Mouse (Mus musculus): ENCODE measurements around the gene Tsfm. TPM values are rescaled to one million over a fixed set of nuclear protein-coding genes. Genes with fewer than 3 reads are reported as not detected.
A peak's percentile ranks its signal among the peaks of the same experiment; 100 is the strongest.

Gene Tsfm
- polyA plus RNA-seq, 1 experiment from 2014 or later = 67.7 TPM

DNA sequence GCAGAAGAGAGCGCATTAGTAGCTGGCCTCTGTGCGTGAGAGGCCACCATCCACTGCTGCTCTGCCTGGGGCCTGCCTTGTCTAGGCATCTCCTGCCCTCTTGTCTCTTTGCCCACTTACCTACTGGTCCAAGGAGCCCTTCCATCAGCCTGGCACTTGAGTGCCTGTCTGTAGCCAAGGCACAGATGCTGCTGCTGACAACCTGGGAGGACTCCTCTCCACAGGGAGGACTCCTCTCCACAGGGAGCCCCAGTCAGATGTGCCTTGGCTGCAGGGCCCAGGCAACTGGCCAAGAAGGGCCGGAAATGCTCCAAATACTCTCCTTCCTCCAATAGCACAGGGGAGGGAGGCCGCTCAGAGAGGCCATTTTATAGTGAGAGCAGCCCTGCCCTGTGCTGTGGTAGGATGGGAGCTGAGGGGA lies 44.1 kb downstream of the Tsfm start:
- Histone ChIP-seq H3K4me3 (ENCODE audit: low read depth, low read length) (no peak overlapping the region), H3K27me3 (ENCODE audit: control insufficient read depth, insufficient read depth, low read depth, low read length) (no peaks in the 10 kb centered on the region), H3K36me3 (ENCODE audit: control insufficient read depth, insufficient read depth, low read length) (no peaks in the 10 kb centered on the region), H3K9me3 (replicated peaks; ENCODE audit: control insufficient read depth, low read length, poor library complexity, severe bottlenecking) (no peaks in the 10 kb centered on the region), H3K4me1 (ENCODE audit: control insufficient read depth, insufficient read depth, low read length) (peaks cover 57% of the 10 kb centered on the region), H3K9ac (ENCODE audit: low read depth, low read length) (peak overlapping the region; percentile 6; the same call in 1 of the 2 replicates), H3K27ac (ENCODE audit: low read length) (peak overlapping the region; percentile 2; the same call in 1 of the 2 replicates), H3K4me2 (ENCODE audit: low read length) (no peak overlapping the region)
- 0 out of 2 replicates have a peak, but pooled peaks have one; percentile 46 for ATAC-seq
- 44% methylated on average over 4 of the region's 4 CpGs for WGBS

- Histone ChIP-seq H3K27me3 (ENCODE audit: control insufficient read depth, insufficient read depth, low read depth, low read length) (no peaks in the 10 kb centered on the region), H3K9me3 (replicated peaks; ENCODE audit: control insufficient read depth, low read length, poor library complexity, severe bottlenecking) (no peaks in the 10 kb centered on the region), H3K9ac (ENCODE audit: low read depth, low read length) (no peak overlapping the region), H3K36me3 (ENCODE audit: control insufficient read depth, insufficient read depth, low read length) (no peaks in the 10 kb centered on the region), H3K4me3 (ENCODE audit: low read depth, low read length) (no peak overlapping the region), H3K4me2 (ENCODE audit: low read length) (no peak overlapping the region), H3K27ac (ENCODE audit: low read length) (no peak overlapping the region), H3K4me1 (ENCODE audit: control insufficient read depth, insufficient read depth, low read length) (peaks cover 66% of the 10 kb centered on the region)
- 94% methylated on average over 9 of the region's 9 CpGs for WGBS
- no peak for ATAC-seq
Observed at GRCm38 (mm10) chr10:126985579-126985978, 45.1 kb downstream of the Tsfm start.

DNA sequence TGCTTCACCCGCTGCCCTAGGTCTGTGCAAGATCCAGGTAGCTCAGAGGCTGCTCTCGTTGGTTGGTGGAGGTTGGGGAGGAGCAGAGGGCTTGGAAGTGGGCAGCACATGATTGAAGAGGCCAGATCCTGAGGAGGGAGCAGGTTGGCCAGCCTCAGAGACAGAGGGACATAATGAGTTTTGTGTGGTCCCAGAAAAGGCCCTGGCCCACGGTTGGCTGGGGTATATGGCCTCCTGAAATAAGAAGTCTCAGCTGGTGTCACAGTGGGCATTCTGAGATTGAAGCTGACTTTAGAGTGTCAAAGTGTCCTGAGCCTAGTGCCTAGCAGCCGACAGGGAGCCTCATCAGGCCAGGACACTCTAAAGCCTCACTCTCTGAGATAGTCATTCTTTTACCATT lies 45.5 kb downstream of the Tsfm start:
- Histone ChIP-seq H3K4me1 (ENCODE audit: control insufficient read depth, insufficient read depth, low read length) (peaks cover 66% of the 10 kb centered on the region), H3K4me3 (ENCODE audit: low read depth, low read length) (no peak overlapping the region), H3K4me2 (ENCODE audit: low read length) (no peak overlapping the region)

GRCm38 (mm10) chr10:126984189-126985004 lies 46.2 kb downstream of the Tsfm start:
- H3K9ac ChIP-seq (ENCODE audit: low read depth, low read length) = no peak overlapping the region
- no peaks in the 10 kb centered on the region for H3K36me3 ChIP-seq (ENCODE audit: control insufficient read depth, insufficient read depth, low read length)
- no peaks in the 10 kb centered on the region for H3K9me3 ChIP-seq (replicated peaks; ENCODE audit: control insufficient read depth, low read length, poor library complexity, severe bottlenecking)
- ATAC-seq = no peak
- H3K4me1 ChIP-seq (ENCODE audit: control insufficient read depth, insufficient read depth, low read length) = peaks cover 65% of the 10 kb centered on the region
- no peak overlapping the region for H3K4me2 ChIP-seq (ENCODE audit: low read length)
- WGBS = 23% methylated on average over 5 of the region's 5 CpGs
- H3K27me3 ChIP-seq (ENCODE audit: control insufficient read depth, insufficient read depth, low read depth, low read length) = no peaks in the 10 kb centered on the region
- H3K27ac ChIP-seq (ENCODE audit: low read length) = peak overlapping the region; percentile 23; the same call in 1 of the 2 replicates
- H3K4me3 ChIP-seq (ENCODE audit: low read depth, low read length) = no peak overlapping the region

More for the DNA sequence above, 45.5 kb downstream of the Tsfm start:
- no peak overlapping the region for H3K9ac ChIP-seq (ENCODE audit: low read depth, low read length)
- no peaks in the 10 kb centered on the region for H3K9me3 ChIP-seq (replicated peaks; ENCODE audit: control insufficient read depth, low read length, poor library complexity, severe bottlenecking)
- no peaks in the 10 kb centered on the region for H3K36me3 ChIP-seq (ENCODE audit: control insufficient read depth, insufficient read depth, low read length)
- 79% methylated on average over 4 of the region's 4 CpGs for WGBS
- H3K27ac ChIP-seq (ENCODE audit: low read length) = no peak overlapping the region
- no peak for ATAC-seq
- no peaks in the 10 kb centered on the region for H3K27me3 ChIP-seq (ENCODE audit: control insufficient read depth, insufficient read depth, low read depth, low read length)

GRCm38 (mm10) chr10:126983193-126983725 lies 47.4 kb downstream of the Tsfm start:
- Histone ChIP-seq H3K36me3 (ENCODE audit: control insufficient read depth, insufficient read depth, low read length) (no peaks in the 10 kb centered on the region), H3K4me3 (ENCODE audit: low read depth, low read length) (no peak overlapping the region), H3K4me1 (ENCODE audit: control insufficient read depth, insufficient read depth, low read length) (peaks cover 63% of the 10 kb centered on the region), H3K4me2 (ENCODE audit: low read length) (peak overlapping the region; percentile 72), H3K27me3 (ENCODE audit: control insufficient read depth, insufficient read depth, low read depth, low read length) (no peaks in the 10 kb centered on the region), H3K9me3 (replicated peaks; ENCODE audit: control insufficient read depth, low read length, poor library complexity, severe bottlenecking) (no peaks in the 10 kb centered on the region), H3K9ac (ENCODE audit: low read depth, low read length) (peak overlapping the region; percentile 17; the same call in 1 of the 2 replicates), H3K27ac (ENCODE audit: low read length) (no peak overlapping the region)
- 57% methylated on average over 14 of the region's 14 CpGs for WGBS
- ATAC-seq = no peak

- Histone ChIP-seq H3K27me3 (ENCODE audit: control insufficient read depth, insufficient read depth, low read depth, low read length) (no peaks in the 10 kb centered on the region), H3K4me3 (ENCODE audit: low read depth, low read length) (no peak overlapping the region; the same call in 1 of the 2 replicates), H3K9me3 (replicated peaks; ENCODE audit: control insufficient read depth, low read length, poor library complexity, severe bottlenecking) (no peaks in the 10 kb centered on the region), H3K4me2 (ENCODE audit: low read length) (peak overlapping the region; percentile 72), H3K27ac (ENCODE audit: low read length) (no peak overlapping the region), H3K36me3 (ENCODE audit: control insufficient read depth, insufficient read depth, low read length) (no peaks in the 10 kb centered on the region), H3K9ac (ENCODE audit: low read depth, low read length) (no peak overlapping the region), H3K4me1 (ENCODE audit: control insufficient read depth, insufficient read depth, low read length) (peaks cover 56% of the 10 kb centered on the region)
- WGBS = 81% methylated on average over 3 of the region's 3 CpGs
- no peak for ATAC-seq
Observed at GRCm38 (mm10) chr10:126981746-126982145, 48.9 kb downstream of the Tsfm start.

GRCm38 (mm10) chr10:126980933-126981530 lies 49.6 kb downstream of the Tsfm start:
- WGBS = 2% methylated on average over 11 of the region's 11 CpGs
- no peak for ATAC-seq
- peak overlapping the region; percentile 88 for H3K4me3 ChIP-seq (ENCODE audit: low read depth, low read length)
- H3K9ac ChIP-seq (ENCODE audit: low read depth, low read length) = peak overlapping the region; percentile 83
- no peaks in the 10 kb centered on the region for H3K27me3 ChIP-seq (ENCODE audit: control insufficient read depth, insufficient read depth, low read depth, low read length)
- H3K4me2 ChIP-seq (ENCODE audit: low read length) = peak overlapping the region; percentile 72
- peaks cover 52% of the 10 kb centered on the region for H3K4me1 ChIP-seq (ENCODE audit: control insufficient read depth, insufficient read depth, low read length)
- no peaks in the 10 kb centered on the region for H3K36me3 ChIP-seq (ENCODE audit: control insufficient read depth, insufficient read depth, low read length)
- H3K27ac ChIP-seq (ENCODE audit: low read length) = peak overlapping the region; percentile 100
- H3K9me3 ChIP-seq (replicated peaks; ENCODE audit: control insufficient read depth, low read length, poor library complexity, severe bottlenecking) = no peaks in the 10 kb centered on the region

DNA sequence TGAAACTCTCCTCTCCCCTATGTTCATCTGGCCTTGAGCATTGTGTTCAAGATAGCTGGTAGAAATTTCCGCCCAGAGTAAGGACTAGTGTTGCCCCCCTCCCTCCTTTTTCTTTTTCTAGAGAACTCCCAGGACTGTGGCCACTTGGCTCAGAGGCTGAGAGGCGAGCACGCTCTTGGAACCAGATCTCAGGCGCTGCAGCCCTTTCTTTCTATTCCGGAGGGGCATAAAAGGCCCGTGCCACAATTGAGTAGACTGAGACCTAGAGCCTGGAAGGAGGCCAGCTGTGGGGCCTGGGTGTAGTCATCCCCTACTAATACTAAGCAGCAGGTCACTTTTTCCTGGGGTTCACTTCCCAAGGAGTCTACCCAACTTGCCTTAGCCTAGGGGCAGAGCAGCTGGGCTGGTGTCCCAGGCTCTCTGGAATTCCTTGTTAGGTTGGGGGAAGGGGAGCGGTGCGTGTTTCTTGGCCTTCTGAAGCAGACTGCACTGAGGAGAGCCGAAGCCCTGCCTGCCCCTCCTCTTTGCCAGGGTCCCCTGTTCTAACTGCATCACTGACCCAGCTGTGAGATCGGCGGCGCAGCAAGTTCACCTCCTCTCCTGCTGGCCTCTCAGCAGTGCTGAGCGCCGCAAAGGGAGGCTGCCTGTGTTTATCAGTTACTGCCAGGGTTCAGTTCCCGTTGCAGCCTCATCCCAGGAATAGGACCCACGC lies 50.3 kb downstream of the Tsfm start:
- Histone ChIP-seq H3K36me3 (ENCODE audit: control insufficient read depth, insufficient read depth, low read length) (no peaks in the 10 kb centered on the region), H3K27ac (ENCODE audit: low read length) (peak overlapping the region; percentile 100), H3K27me3 (ENCODE audit: control insufficient read depth, insufficient read depth, low read depth, low read length) (no peaks in the 10 kb centered on the region), H3K4me1 (ENCODE audit: control insufficient read depth, insufficient read depth, low read length) (peaks cover 52% of the 10 kb centered on the region), H3K9ac (ENCODE audit: low read depth, low read length) (peak overlapping the region; percentile 83), H3K4me2 (ENCODE audit: low read length) (peak overlapping the region; percentile 72), H3K4me3 (ENCODE audit: low read depth, low read length) (peak overlapping the region; percentile 88), H3K9me3 (replicated peaks; ENCODE audit: control insufficient read depth, low read length, poor library complexity, severe bottlenecking) (no peaks in the 10 kb centered on the region)
- peak; percentile 13; the same call in 1 of the 2 replicates for ATAC-seq
- 1% methylated on average over 16 of the region's 16 CpGs for WGBS
